Mouse (Mus musculus) left cerebral cortex, postnatal 14 days (tissue): ENCODE measurements at regions not wholly inside any gene's neighbourhood (a gene's known extent, or its start where the extent isn't known, plus 50 kb on each side); places are given as distances from the start of the nearest gene placed in this dataset.

Source experiments
- DNase-seq, 2 experiments: peaks; one replicate each; pipeline ENCODE4 v3.0.0; 2021 to 2022; ENCODE audit warnings: low spot score in 2 of 2, mixed read lengths in 1 of 2
- intact Hi-C: fragments of 180-260 bp; cut with DNase I; formaldehyde crosslinking; loops from one replicate; pipeline ENCODE4 v1.15.1; 2025

DNA sequence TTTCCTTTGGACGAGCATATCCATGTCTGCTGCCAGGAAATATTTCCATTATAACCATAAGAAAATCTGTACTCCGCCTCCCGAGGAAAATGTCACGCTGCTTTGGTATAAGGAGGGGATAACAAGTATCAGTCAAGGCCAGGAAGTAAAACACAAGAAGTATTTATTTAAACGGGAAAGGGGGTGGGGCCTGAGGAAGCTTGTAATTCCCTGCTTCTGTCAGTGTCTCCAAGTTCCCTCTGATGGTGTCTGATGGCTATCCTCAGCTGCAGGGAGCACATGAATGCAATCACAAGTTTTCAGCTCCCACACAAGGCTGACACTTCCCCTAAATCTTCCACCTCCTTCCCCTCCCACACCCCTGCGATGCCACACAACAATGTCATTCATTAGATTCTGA lies 172.5 kb upstream of the Serpine2 start:
- intact Hi-C loops, result no loop called here
- no peak for DNase-seq

- intact Hi-C loops, result no loop called here
- no peak for DNase-seq
These were observed 172.1 kb upstream of the Serpine2 start for GRCm38 (mm10) chr1:80033121-80033520.

- intact Hi-C loops, result no loop called here
- DNase-seq, result no peak
These were observed 171.5 kb upstream of the Serpine2 start for GRCm38 (mm10) chr1:80032464-80032863.

DNA sequence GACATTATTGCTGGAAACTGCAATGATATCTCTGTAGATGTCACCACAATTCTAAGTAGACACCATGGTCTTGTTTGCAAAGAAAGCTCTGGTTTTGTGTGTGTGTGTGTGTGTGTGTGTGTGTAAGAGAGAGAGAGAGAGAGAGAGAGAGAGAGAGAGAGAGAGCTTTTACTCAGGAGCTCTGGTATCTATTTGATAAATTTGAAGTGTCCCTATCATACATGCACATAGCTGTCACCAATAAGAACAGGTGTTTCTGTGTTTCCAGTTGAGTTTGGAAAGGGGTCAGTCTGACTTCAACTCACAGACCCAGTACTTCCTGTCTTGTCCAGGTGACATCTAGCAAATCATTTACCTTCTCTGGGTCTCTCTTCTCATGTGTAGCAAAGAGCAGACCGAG lies 169.7 kb upstream of the Serpine2 start:
- intact Hi-C loops, result no loop called here
- DNase-seq, result no peak

- DNase-seq, result no peak
- intact Hi-C loops, result no loop called here
These were observed 169.2 kb upstream of the Serpine2 start for GRCm38 (mm10) chr1:80030224-80030623.

DNA sequence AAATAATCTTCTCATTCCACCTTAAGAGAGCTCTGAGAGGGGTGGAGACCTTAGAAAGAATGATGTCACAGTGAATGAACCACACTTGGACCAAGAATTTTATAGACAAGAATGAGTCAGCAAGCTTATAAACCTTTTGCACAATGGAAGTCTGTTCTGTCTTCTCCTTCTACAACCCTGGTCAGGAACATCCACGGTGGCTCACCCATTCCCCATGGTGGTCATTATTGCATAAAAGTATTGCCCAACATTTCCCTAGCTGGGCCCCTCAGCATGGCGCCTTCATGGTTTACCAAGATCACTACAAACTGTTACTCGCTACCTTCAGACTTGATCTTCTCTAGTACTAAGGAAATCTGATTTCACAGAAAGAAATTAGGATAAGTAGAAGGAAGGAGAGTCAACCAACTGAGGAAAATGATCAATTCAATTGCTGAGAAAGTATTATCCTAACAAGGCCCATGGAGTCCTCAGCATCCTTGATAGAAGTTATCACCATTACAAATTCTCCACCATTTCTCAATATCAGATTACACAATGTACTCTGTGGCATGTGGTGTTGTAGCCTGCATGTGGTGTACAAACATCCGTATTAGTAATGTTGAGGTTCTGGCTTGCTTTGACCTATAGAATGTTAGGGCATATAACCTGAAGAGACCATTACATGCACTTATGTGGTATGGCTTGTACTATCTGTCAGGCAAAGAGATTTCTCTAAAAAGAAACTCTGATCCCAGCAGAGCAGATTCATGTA lies 165.1 kb upstream of the Serpine2 start:
- DNase-seq, result no peak

DNA sequence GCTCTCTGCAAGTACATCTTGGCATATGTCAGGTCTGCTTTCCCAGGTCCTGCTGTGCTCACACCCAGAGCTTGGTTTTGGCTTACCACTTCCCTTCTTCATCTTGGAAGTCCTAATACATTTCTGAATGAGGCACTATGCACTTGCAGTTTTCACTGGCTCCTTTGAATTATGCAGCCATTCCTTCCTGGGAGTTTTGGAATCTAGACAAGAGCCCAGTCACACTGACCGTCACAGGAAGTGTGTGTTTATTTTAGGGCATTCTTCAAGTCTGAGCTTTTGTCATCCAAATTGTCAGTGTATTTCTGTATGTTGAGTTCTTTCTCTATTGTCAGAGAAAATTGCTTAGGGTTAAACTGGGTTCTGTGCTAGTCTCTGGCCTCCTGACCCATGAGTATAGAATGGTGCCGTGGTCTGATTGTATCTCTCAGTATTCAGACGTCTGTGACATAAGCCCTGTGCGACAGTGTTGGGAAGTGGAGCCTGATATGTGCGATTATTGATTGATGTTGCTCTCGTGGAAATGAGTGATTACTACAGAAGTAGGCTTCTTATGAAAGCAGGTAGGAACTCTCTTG lies 162.6 kb upstream of the Serpine2 start:
- no peak for DNase-seq
- intact Hi-C loops, result no loop called here

More for the DNA sequence above, 165.1 kb upstream of the Serpine2 start:
- intact Hi-C loops, result no loop called here

DNA sequence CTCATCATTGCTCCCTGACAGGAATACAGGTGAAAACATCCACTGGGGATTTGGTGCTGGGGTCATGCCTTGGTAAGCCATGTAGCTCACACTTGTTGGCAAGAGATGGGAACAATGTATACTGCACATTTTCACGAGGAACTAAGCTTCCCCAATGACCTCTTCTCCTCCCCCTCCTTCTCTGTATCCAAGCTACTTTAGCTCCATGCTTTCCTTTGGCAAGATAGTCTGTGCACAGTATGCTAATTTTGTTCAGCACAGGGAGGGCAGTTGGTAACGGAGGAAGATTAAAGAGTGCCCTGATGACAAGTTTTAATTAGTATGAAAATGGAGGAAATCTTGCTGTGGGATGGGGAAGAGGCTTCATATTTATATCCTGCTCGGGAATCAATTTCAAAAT lies 160.9 kb upstream of the Serpine2 start:
- intact Hi-C loops, result no loop called here

GRCm38 (mm10) chr1:80018391-80019065 lies 157.5 kb upstream of the Serpine2 start:
- no peak for DNase-seq
- intact Hi-C loops, result no loop called here

More for the DNA sequence above, 160.9 kb upstream of the Serpine2 start:
- no peak for DNase-seq

- intact Hi-C loops, result no loop called here
- DNase-seq, result no peak
These were observed 154.5 kb upstream of the Serpine2 start for GRCm38 (mm10) chr1:80015474-80015873.

DNA sequence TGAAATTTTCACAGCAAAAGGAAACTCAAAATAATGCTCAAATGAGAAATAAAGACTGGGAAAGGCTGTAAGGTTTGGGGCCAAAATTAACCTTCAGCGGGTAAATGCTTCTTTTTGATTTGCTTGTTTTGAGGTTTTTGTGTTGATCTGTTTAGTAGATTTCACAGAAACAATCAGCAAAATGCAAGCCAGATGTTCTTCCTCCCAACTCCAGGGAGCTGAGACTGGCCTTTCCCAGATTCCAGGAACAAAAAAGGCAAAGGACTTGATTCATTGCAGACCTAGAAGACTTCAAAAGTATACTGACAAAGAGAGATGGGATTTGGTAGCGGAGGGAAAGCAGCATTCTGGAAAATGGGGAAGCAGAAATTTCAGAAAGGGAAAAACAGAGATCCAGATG lies 153.6 kb upstream of the Serpine2 start:
- intact Hi-C loops, result no loop called here

DNA sequence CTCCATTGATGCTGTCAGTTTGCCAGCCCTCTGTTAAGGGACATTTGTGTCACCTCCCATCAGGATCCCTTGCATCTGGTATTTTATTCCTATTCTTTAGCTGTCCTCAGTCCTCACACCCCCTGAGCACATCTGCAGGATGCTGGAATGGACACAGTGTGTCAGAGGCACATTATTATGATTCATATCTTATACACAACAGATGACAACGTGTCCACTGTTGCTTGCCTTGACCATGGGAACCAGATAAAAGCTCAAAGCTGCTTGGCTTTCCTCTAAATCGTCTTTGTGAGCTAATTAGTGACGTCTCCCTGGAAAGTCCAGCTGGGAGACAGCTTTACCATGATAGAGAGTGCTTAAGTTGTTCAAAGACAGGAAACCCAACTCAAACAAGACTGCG lies 149.7 kb upstream of the Serpine2 start:
- intact Hi-C loops, result no loop called here
- DNase-seq, result no peak

More for the DNA sequence above, 153.6 kb upstream of the Serpine2 start:
- DNase-seq, result no peak

- intact Hi-C loops, result no loop called here
These were observed 138.1 kb upstream of the Serpine2 start for GRCm38 (mm10) chr1:79999081-79999480.

GRCm38 (mm10) chr1:79997911-79998310 lies 136.9 kb upstream of the Serpine2 start:
- intact Hi-C loops, result no loop called here

More at GRCm38 (mm10) chr1:79999081-79999480, 138.1 kb upstream of the Serpine2 start:
- DNase-seq, result no peak

GRCm38 (mm10) chr1:79997456-79997855 lies 136.5 kb upstream of the Serpine2 start:
- no peak for DNase-seq
- intact Hi-C loops, result no loop called here

More at GRCm38 (mm10) chr1:79997911-79998310, 136.9 kb upstream of the Serpine2 start:
- no peak for DNase-seq

DNA sequence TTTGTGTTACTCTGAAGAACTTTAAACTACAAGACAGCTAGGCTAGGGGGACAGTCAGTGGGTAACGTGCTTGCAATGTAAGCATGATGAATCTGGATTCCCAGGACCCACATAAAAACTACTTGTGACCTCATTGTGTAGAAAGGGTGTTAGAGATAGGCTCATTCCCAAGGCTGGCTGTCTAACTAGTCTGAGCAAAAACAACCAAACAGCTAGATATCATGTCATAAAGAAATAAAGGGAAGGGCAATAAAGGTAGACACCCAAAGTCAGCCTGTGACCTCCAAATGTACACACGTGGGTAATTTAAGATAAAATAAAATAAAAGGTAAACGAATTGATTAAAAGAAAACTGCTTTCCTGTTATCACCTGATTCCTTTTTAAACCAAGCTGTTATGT lies 123.7 kb upstream of the Serpine2 start:
- intact Hi-C loops, result no loop called here
- DNase-seq, result no peak

DNA sequence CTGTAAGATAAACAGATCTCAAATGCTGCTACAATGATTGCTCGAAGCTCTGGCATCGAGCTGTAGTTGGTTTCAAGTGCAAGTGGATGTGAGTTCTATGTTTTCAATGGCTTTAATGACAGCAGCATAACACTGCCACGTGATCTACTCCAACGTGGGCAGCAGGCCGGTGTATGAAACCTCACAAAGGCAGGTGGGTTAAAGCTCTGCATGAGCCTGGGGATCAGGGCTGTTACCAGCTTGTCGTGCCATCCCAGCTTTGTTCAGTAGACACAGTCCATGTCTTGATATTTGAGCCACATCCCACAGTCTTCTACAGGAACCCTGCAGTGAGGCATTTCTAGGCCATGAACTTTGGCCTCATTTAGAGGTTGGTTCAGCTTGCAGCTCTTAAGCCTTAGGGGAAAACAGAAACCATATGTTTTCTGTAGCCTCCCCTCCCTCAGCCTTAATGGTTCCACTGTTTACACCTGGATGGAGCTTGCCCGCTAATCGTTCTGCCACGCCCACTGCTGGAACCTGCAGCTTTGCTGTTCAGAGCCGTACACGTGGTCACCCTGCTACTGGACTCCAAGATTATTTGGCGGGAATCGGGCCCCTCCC lies 121.8 kb upstream of the Serpine2 start:
- intact Hi-C loops, result no loop called here
- no peak for DNase-seq

- intact Hi-C loops, result no loop called here
- DNase-seq, result no peak
These were observed 118.9 kb upstream of the Serpine2 start for GRCm38 (mm10) chr1:79979863-79980262.

DNA sequence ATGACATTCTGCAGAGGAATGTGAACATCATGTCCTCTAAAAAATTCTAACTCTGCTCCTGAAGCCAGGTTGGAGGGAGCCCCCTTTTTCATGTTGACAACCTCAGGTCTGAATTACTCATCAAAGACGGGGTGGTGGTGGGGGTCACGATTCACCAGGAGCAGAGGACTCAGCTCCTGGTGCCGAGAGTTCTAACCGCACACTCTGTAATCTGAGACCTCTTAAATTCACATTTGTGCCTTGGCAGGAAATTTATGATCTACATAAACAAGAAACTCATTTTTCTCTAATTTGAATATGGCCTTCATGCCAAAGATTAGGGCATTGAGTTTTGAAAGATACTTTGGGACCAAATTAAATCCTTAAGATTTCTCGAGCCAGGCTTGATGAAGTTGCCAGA lies 117.2 kb upstream of the Serpine2 start:
- intact Hi-C loops, result no loop called here
- DNase-seq, result no peak

DNA sequence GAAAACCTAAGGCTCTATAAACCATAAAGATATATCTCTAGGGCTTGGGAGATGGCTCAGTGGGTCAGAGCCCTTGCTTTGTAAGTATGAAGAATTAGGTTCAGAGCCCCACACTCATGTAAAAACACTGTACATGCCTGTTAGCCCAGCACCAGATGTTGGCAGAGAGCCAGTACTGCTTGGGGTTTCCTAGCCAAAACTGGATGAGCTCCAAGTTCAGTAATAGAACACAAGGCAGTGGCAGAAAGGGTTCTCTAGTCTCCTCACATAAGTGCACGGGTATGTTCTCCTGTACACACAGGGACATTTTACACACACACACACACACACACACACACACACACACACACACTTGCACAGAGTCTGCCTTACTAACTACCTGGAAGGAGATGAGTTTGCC lies 95.1 kb upstream of the Serpine2 start:
- DNase-seq, result peak; percentile 52 to 64
- intact Hi-C loops, result no loop called here
